1 mouse cellular context compared by ENCODE assay signal in the genomic region with DNA sequence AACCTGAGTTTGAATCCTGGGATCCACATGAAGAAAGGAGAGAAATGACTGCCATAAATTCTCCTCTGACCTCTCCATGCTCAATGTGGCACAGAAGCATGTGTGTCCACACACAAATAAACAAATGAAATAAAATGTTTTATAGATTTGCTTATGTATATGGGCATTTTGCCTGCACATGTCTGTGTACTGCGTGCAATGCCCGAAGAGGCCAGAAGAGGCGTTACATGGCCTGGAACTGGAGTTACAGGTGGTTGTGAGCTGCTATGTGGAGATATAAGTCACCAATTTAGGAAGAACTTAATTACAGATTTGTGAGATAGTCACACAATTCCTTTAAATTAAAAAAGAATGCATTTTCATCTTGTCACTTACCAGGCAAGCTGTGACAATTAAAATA.
TF ChIP-seq lines count a peak whose summit lies in the region.

No protein-coding gene starts in this region.

TF ChIP-seq in MEL, 35 proteins besides CTCF, POLR2A, EP300 and RAD21:
- TF ChIP-seq SMC3 (IDR thresholded peaks at IDR 0.05; ENCODE audit: low read depth, low read length) = peak; percentile 25; the same call in 1 of the 2 replicates
- no peak for TF ChIP-seq MAZ (IDR thresholded peaks at IDR 0.05; ENCODE audit: low read depth, low read length)
